Mouse (Mus musculus): Measurements from ENCODE around the gene Myoz1. TPM values are rescaled to one million over a fixed set of nuclear protein-coding genes. Genes with fewer than 3 reads are reported as not detected.
"Not testable (repeated sequence)": the region's sequence is repeated elsewhere in the genome, so short reads cannot be mapped to it uniquely, and the experiment has no call there.

Gene Myoz1
- polyA plus RNA-seq (2014; fragmentation: Nextera tagmentation; extraction: Ambion mirVana): 0.22 TPM in 1 of 2 replicates, not detected in the other

DNA sequence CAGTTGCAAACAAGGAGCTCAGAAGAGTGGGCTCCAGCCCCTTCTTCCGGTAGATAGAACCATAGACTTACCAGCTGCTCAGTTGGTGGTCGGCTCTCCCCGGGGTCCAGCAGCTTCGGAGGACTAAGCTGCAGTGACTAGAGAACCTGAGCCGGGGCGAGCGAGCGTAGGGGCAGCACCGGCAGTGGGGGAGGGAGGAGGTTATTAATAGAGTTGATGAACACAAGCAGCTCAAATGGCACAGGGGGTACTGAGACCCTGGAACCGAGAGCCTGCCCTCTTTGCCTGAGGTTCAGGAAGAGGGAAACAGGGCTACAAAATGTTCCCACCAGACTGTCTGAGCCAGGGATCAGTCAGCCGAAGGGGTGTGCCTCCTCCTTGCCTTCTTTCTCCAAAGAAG lies at the start of gene Myoz1:
TSS of gene Myoz1 (minus strand) at position 180 of the 400 bp plus-strand sequence.
- H3K27me3 ChIP-seq (replicated peaks; ENCODE audit: control insufficient read depth, insufficient read depth, low read length): no peaks in the 10 kb centered on the region

GRCm38 (mm10) chr14:20703461-20703860 lies 47.1 kb upstream of the Myoz1 start:
- ATAC-seq; H3K27me3 ChIP-seq (replicated peaks; ENCODE audit: control insufficient read depth, insufficient read depth, low read length); H3K9me3 ChIP-seq (replicated peaks; ENCODE audit: control insufficient read depth, low read length); DNase-seq (ENCODE audit: low spot score): not testable (repeated sequence)
- H3K4me1 ChIP-seq (ENCODE audit: control insufficient read depth, insufficient read depth, low read length): peaks cover 22% of the 10 kb centered on the region
- H3K36me3 ChIP-seq (ENCODE audit: control insufficient read depth, insufficient read depth, low read length): peaks cover 25% of the 10 kb centered on the region; the same call in 1 of the 2 replicates
- H3K9ac ChIP-seq (ENCODE audit: low read length): peak overlapping the region; percentile 79
- 9% methylated on average over 8 of the region's 8 CpGs for WGBS
- peak overlapping the region; percentile 63 for H3K4me3 ChIP-seq (ENCODE audit: low read depth, low read length)
- peak overlapping the region; percentile 87 for H3K27ac ChIP-seq (ENCODE audit: low read depth, low read length)
- H3K4me2 ChIP-seq (ENCODE audit: low read length): peak overlapping the region; percentile 70

More for the DNA sequence above, at the start of gene Myoz1:
- Histone ChIP-seq H3K36me3 (ENCODE audit: control insufficient read depth, insufficient read depth, low read length) (no peaks in the 10 kb centered on the region), H3K9me3 (replicated peaks; ENCODE audit: control insufficient read depth, low read length) (no peaks in the 10 kb centered on the region), H3K4me2 (ENCODE audit: low read length) (no peak within 1 kb of the TSS), H3K9ac (ENCODE audit: low read length) (no peak within 1 kb of the TSS), H3K4me1 (ENCODE audit: control insufficient read depth, insufficient read depth, low read length) (no peaks in the 10 kb centered on the region), H3K27ac (ENCODE audit: low read depth, low read length) (no peak within 1 kb of the TSS), H3K4me3 (ENCODE audit: low read depth, low read length) (no peak within 1 kb of the TSS)
- no peak for ATAC-seq
- DNase-seq (ENCODE audit: low spot score): no peak
- WGBS: 34% methylated on average over 11 of the region's 11 CpGs

- peaks cover 31% of the 10 kb centered on the region; the same call in 1 of the 2 replicates for H3K36me3 ChIP-seq (ENCODE audit: control insufficient read depth, insufficient read depth, low read length)
- peak; percentile 67 for ATAC-seq
- H3K27me3 ChIP-seq (replicated peaks; ENCODE audit: control insufficient read depth, insufficient read depth, low read length): no peaks in the 10 kb centered on the region
- H3K4me1 ChIP-seq (ENCODE audit: control insufficient read depth, insufficient read depth, low read length): peaks cover 28% of the 10 kb centered on the region
- no peaks in the 10 kb centered on the region for H3K9me3 ChIP-seq (replicated peaks; ENCODE audit: control insufficient read depth, low read length)
- DNase-seq (ENCODE audit: low spot score): peak; percentile 89
- H3K9ac ChIP-seq (ENCODE audit: low read length): peak within 1 kb of the TSS; percentile 79
- peak within 1 kb of the TSS; percentile 87 for H3K27ac ChIP-seq (ENCODE audit: low read depth, low read length)
- WGBS: under 1% methylated on average over 61 of the region's 61 CpGs
- H3K4me3 ChIP-seq (ENCODE audit: low read depth, low read length): peak within 1 kb of the TSS; percentile 63
- H3K4me2 ChIP-seq (ENCODE audit: low read length): peak within 1 kb of the TSS; percentile 70
These were observed 46.5 kb upstream of the Myoz1 start, which contains the start of gene Chchd1 for GRCm38 (mm10) chr14:20702741-20703381. Gene Chchd1 (plus strand): TSS chr14:20703006.

GRCm38 (mm10) chr14:20702096-20702740 lies 45.9 kb upstream of the Myoz1 start:
- DNase-seq (ENCODE audit: low spot score) (no peak), ATAC-seq (peak; percentile 24)
- no peaks in the 10 kb centered on the region for H3K27me3 ChIP-seq (replicated peaks; ENCODE audit: control insufficient read depth, insufficient read depth, low read length)
- H3K36me3 ChIP-seq (ENCODE audit: control insufficient read depth, insufficient read depth, low read length): peaks cover 32% of the 10 kb centered on the region; the same call in 1 of the 2 replicates
- 15% methylated on average over 15 of the region's 15 CpGs for WGBS
- no peaks in the 10 kb centered on the region for H3K9me3 ChIP-seq (replicated peaks; ENCODE audit: control insufficient read depth, low read length)
- H3K27ac ChIP-seq (ENCODE audit: low read depth, low read length): peak overlapping the region; percentile 87
- H3K4me3 ChIP-seq (ENCODE audit: low read depth, low read length): peak overlapping the region; percentile 63
- H3K4me1 ChIP-seq (ENCODE audit: control insufficient read depth, insufficient read depth, low read length): peaks cover 30% of the 10 kb centered on the region
- H3K9ac ChIP-seq (ENCODE audit: low read length): peak overlapping the region; percentile 79
- H3K4me2 ChIP-seq (ENCODE audit: low read length): peak overlapping the region; percentile 70

DNA sequence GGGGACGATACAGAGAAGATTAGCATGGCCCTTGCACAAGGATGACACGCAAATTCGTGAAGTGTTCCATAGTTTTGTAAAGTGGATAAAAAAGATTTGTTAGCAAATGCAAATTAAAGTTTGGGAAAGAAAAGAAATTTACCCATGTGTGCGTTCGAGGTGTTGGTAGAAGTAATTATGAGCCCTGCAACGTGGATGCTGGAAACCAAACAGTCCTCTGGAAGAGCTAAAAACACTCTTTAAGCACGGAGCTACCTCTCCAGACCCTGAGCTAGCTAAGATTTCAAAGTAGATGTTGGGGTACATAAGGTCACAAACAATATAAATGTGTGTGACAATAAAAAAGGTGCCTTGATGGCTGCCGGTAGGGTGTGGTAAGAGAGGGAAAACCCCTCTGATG lies 45.2 kb upstream of the Myoz1 start:
- no peaks in the 10 kb centered on the region for H3K9me3 ChIP-seq (replicated peaks; ENCODE audit: control insufficient read depth, low read length)
- peak overlapping the region; percentile 70 for H3K4me2 ChIP-seq (ENCODE audit: low read length)
- peak overlapping the region; percentile 79; the same call in 1 of the 2 replicates for H3K9ac ChIP-seq (ENCODE audit: low read length)
- WGBS: 78% methylated on average over 8 of the region's 8 CpGs
- ATAC-seq: no peak
- H3K27me3 ChIP-seq (replicated peaks; ENCODE audit: control insufficient read depth, insufficient read depth, low read length): no peaks in the 10 kb centered on the region
- H3K36me3 ChIP-seq (ENCODE audit: control insufficient read depth, insufficient read depth, low read length): peaks cover 32% of the 10 kb centered on the region; the same call in 1 of the 2 replicates
- no peak for DNase-seq (ENCODE audit: low spot score)
- peaks cover 35% of the 10 kb centered on the region for H3K4me1 ChIP-seq (ENCODE audit: control insufficient read depth, insufficient read depth, low read length)
- H3K27ac ChIP-seq (ENCODE audit: low read depth, low read length): no peak overlapping the region
- peak overlapping the region; percentile 63; the same call in 1 of the 2 replicates for H3K4me3 ChIP-seq (ENCODE audit: low read depth, low read length)

- ATAC-seq (no peak), DNase-seq (ENCODE audit: low spot score) (no peak)
- WGBS: 87% methylated on average over 3 of the region's 3 CpGs
These were observed 44.0 kb upstream of the Myoz1 start for GRCm38 (mm10) chr14:20700362-20700761.

DNA sequence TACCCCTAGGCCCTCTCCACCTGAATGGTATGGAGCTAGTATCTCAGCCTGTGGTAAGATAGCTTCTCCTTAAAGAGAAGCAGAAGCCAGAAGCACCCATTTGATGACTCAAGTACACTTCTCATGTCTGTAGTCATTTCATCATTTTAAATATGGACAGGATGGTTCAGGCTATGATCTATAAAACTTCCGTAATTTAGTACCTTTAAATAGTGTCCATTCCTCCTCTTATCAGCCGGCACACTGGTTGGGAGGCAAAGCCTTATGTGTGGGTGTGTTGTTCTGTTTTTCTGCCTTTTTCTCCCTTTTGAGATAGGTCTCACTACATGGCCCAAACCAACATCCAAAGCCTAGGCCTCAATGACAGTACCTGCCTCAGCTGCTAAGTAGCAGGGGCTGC lies 42.2 kb upstream of the Myoz1 start:
- no peaks in the 10 kb centered on the region for H3K9me3 ChIP-seq (replicated peaks; ENCODE audit: control insufficient read depth, low read length)
- DNase-seq (ENCODE audit: low spot score) (no peak), ATAC-seq (no peak)
- no peak overlapping the region for H3K27ac ChIP-seq (ENCODE audit: low read depth, low read length)
- H3K4me3 ChIP-seq (ENCODE audit: low read depth, low read length): no peak overlapping the region
- peaks cover 37% of the 10 kb centered on the region for H3K4me1 ChIP-seq (ENCODE audit: control insufficient read depth, insufficient read depth, low read length)
- H3K36me3 ChIP-seq (ENCODE audit: control insufficient read depth, insufficient read depth, low read length): peaks cover 24% of the 10 kb centered on the region
- H3K9ac ChIP-seq (ENCODE audit: low read length): peak overlapping the region; percentile 35
- H3K27me3 ChIP-seq (replicated peaks; ENCODE audit: control insufficient read depth, insufficient read depth, low read length): no peaks in the 10 kb centered on the region
- H3K4me2 ChIP-seq (ENCODE audit: low read length): no peak overlapping the region; the same call in 1 of the 2 replicates
- WGBS: 85% methylated on average over 2 of the region's 2 CpGs

More at GRCm38 (mm10) chr14:20700362-20700761, 44.0 kb upstream of the Myoz1 start:
- H3K9ac ChIP-seq (ENCODE audit: low read length): no peak overlapping the region
- no peaks in the 10 kb centered on the region for H3K27me3 ChIP-seq (replicated peaks; ENCODE audit: control insufficient read depth, insufficient read depth, low read length)
- H3K4me2 ChIP-seq (ENCODE audit: low read length): no peak overlapping the region
- H3K36me3 ChIP-seq (ENCODE audit: control insufficient read depth, insufficient read depth, low read length): peaks cover 29% of the 10 kb centered on the region; the same call in 1 of the 2 replicates
- H3K9me3 ChIP-seq (replicated peaks; ENCODE audit: control insufficient read depth, low read length): no peaks in the 10 kb centered on the region
- no peak overlapping the region for H3K4me3 ChIP-seq (ENCODE audit: low read depth, low read length)
- H3K4me1 ChIP-seq (ENCODE audit: control insufficient read depth, insufficient read depth, low read length): peaks cover 43% of the 10 kb centered on the region
- H3K27ac ChIP-seq (ENCODE audit: low read depth, low read length): no peak overlapping the region

- DNase-seq (ENCODE audit: low spot score) (peak; percentile 78), ATAC-seq (no peak)
- Histone ChIP-seq H3K36me3 (ENCODE audit: control insufficient read depth, insufficient read depth, low read length) (peaks cover 39% of the 10 kb centered on the region), H3K9ac (ENCODE audit: low read length) (peak overlapping the region; percentile 92; the same call in 1 of the 2 replicates), H3K27me3 (replicated peaks; ENCODE audit: control insufficient read depth, insufficient read depth, low read length) (no peaks in the 10 kb centered on the region), H3K4me3 (ENCODE audit: low read depth, low read length) (peak overlapping the region; percentile 91), H3K27ac (ENCODE audit: low read depth, low read length) (no peak overlapping the region), H3K4me1 (ENCODE audit: control insufficient read depth, insufficient read depth, low read length) (peaks cover 37% of the 10 kb centered on the region), H3K9me3 (replicated peaks; ENCODE audit: control insufficient read depth, low read length) (no peaks in the 10 kb centered on the region), H3K4me2 (ENCODE audit: low read length) (peak overlapping the region; percentile 83)
- 14% methylated on average over 1 of the region's 1 CpGs for WGBS
These were observed 40.6 kb upstream of the Myoz1 start for GRCm38 (mm10) chr14:20696986-20697385.
